Mouse (Mus musculus) liver, embryonic 14 days (tissue): ENCODE data around the gene Col4a1. TPM values are rescaled to one million over a fixed set of nuclear protein-coding genes. Genes with fewer than 3 reads are reported as not detected.

Source experiments
- polyA plus RNA-seq: library from polyadenylated mRNA; depleted of rRNA; stranded (reverse); fragments of >200 nt; gene quantifications from 2 replicates; pipeline ENCODE4 v1.2.3, GENCODE M21; 2012; rRNA removed

Gene Col4a1
- 15.8 and 16.4 TPM in 2 replicates for polyA plus RNA-seq

GRCm38 (mm10) chr8:11312349-11313175 lies at the start of gene Col4a1, which contains the start of gene Col4a2:
Gene Col4a1 (minus strand): TSS chr8:11312826.
Gene Col4a2 (plus strand): TSS chr8:11312805.

Other genes starting within 250 kb of the Col4a1 start
- gene Col4a2, start within 50 bp of the Col4a1 start, polyA plus RNA-seq: 4.6 and 4.9 TPM in 2 replicates
- gene Rab20, start 165.9 kb upstream of the Col4a1 start, polyA plus RNA-seq: 2.9 and 3.0 TPM in 2 replicates
- gene Naxd, start 184.7 kb upstream of the Col4a1 start, polyA plus RNA-seq: 26.0 and 29.5 TPM in 2 replicates
- 17.7 and 18.1 TPM in 2 replicates for gene Cars2, start 238.0 kb upstream of the Col4a1 start, polyA plus RNA-seq
- 15.8 and 18.7 TPM in 2 replicates for gene Ing1, start 242.7 kb upstream of the Col4a1 start, polyA plus RNA-seq